Mouse (Mus musculus): Measurements from ENCODE around the gene Il5. TPM values are rescaled to one million over a fixed set of nuclear protein-coding genes. Genes with fewer than 3 reads are reported as not detected.

Il5 gene
- not detected in 2 replicates for total RNA-seq (2012; rRNA removed)

GRCm38 (mm10) chr11:53720715-53721114 is at the start of gene Il5:
Gene Il5 (plus strand): TSS chr11:53720794.
- no peak within 1 kb of the TSS for H3K4me3 ChIP-seq (ENCODE audit: insufficient read depth in 1 of 2, low read depth in 1 of 2, low read length in 2 of 2, poor library complexity in 1 of 2, severe bottlenecking in 1 of 2)
- no peak for DNase-seq (ENCODE audit: low read depth, low spot score)
- in situ Hi-C loops (cut with MboI; ENCODE audit: low sequenced_read_pairs in 2 of 2, unreplicated experiment in 2 of 2) = no loop called here
- H3K27ac ChIP-seq (ENCODE audit: insufficient read depth, low read depth, low read length, poor library complexity, severe bottlenecking) = no peak within 1 kb of the TSS
- TF ChIP-seq MAFK (IDR thresholded peaks at IDR 0.05; ENCODE audit: insufficient read depth, low read depth, low read length) (no peak), ZC3H11A (IDR thresholded peaks at IDR 0.05; ENCODE audit: borderline replicate concordance, low read depth, low read length) (no peak), CHD2 (IDR thresholded peaks at IDR 0.05; ENCODE audit: low read depth, low read length) (no peak), HCFC1 (IDR thresholded peaks at IDR 0.05; ENCODE audit: borderline replicate concordance, insufficient read depth, low read length) (no peak), ZNF384 (IDR thresholded peaks at IDR 0.05; ENCODE audit: low read depth, low read length) (no peak)
- H3K9me3 ChIP-seq (ENCODE audit: control insufficient read depth, insufficient read depth, low read depth, low read length) = no peaks in the 10 kb centered on the region
- H3K4me1 ChIP-seq (ENCODE audit: control insufficient read depth in 2 of 2, insufficient read depth in 2 of 2, low read length in 2 of 2, poor library complexity in 1 of 2) = no peaks in the 10 kb centered on the region
- H3K36me3 ChIP-seq (ENCODE audit: control insufficient read depth, insufficient read depth, low read length, poor library complexity, severe bottlenecking) = no peaks in the 10 kb centered on the region
- no peak within 1 kb of the TSS for H3K9ac ChIP-seq (ENCODE audit: insufficient read depth, low read depth, low read length, poor library complexity, severe bottlenecking)

- Histone ChIP-seq H3K9ac (ENCODE audit: insufficient read depth, low read depth, low read length, poor library complexity, severe bottlenecking) (no peak overlapping the region), H3K36me3 (ENCODE audit: control insufficient read depth, insufficient read depth, low read length, poor library complexity, severe bottlenecking) (peaks cover 20% of the 10 kb centered on the region), H3K4me3 (ENCODE audit: insufficient read depth in 1 of 2, low read depth in 1 of 2, low read length in 2 of 2, poor library complexity in 1 of 2, severe bottlenecking in 1 of 2) (no peak overlapping the region), H3K27ac (ENCODE audit: insufficient read depth, low read depth, low read length, poor library complexity, severe bottlenecking) (no peak overlapping the region), H3K4me1 (ENCODE audit: control insufficient read depth in 2 of 2, insufficient read depth in 2 of 2, low read length in 2 of 2, poor library complexity in 1 of 2) (no peaks in the 10 kb centered on the region), H3K9me3 (ENCODE audit: control insufficient read depth, insufficient read depth, low read depth, low read length) (no peaks in the 10 kb centered on the region)
- TF ChIP-seq ZNF384 (IDR thresholded peaks at IDR 0.05; ENCODE audit: low read depth, low read length) = no peak
- no peak for TF ChIP-seq HCFC1 (IDR thresholded peaks at IDR 0.05; ENCODE audit: borderline replicate concordance, insufficient read depth, low read length)
- no peak for TF ChIP-seq ZC3H11A (IDR thresholded peaks at IDR 0.05; ENCODE audit: borderline replicate concordance, low read depth, low read length)
- TF ChIP-seq MAFK (IDR thresholded peaks at IDR 0.05; ENCODE audit: insufficient read depth, low read depth, low read length) = no peak
- no peak for TF ChIP-seq CHD2 (IDR thresholded peaks at IDR 0.05; ENCODE audit: low read depth, low read length)
- no peak for DNase-seq (ENCODE audit: low read depth, low spot score)
- in situ Hi-C loops (cut with MboI; ENCODE audit: low sequenced_read_pairs in 2 of 2, unreplicated experiment in 2 of 2) = no loop called here
Observed at GRCm38 (mm10) chr11:53671414-53671813, 49.2 kb upstream of the Il5 start.

- in situ Hi-C loops (cut with MboI; ENCODE audit: low sequenced_read_pairs in 2 of 2, unreplicated experiment in 2 of 2) = no loop called here
- no peaks in the 10 kb centered on the region for H3K9me3 ChIP-seq (ENCODE audit: control insufficient read depth, insufficient read depth, low read depth, low read length)
- no peaks in the 10 kb centered on the region for H3K4me1 ChIP-seq (ENCODE audit: control insufficient read depth in 2 of 2, insufficient read depth in 2 of 2, low read length in 2 of 2, poor library complexity in 1 of 2)
- DNase-seq (ENCODE audit: low read depth, low spot score) = no peak
- H3K27ac ChIP-seq (ENCODE audit: insufficient read depth, low read depth, low read length, poor library complexity, severe bottlenecking) = no peak overlapping the region
- TF ChIP-seq CHD2 (IDR thresholded peaks at IDR 0.05; ENCODE audit: low read depth, low read length) (no peak), ZNF384 (IDR thresholded peaks at IDR 0.05; ENCODE audit: low read depth, low read length) (no peak), ZC3H11A (IDR thresholded peaks at IDR 0.05; ENCODE audit: borderline replicate concordance, low read depth, low read length) (no peak), MAFK (IDR thresholded peaks at IDR 0.05; ENCODE audit: insufficient read depth, low read depth, low read length) (no peak), HCFC1 (IDR thresholded peaks at IDR 0.05; ENCODE audit: borderline replicate concordance, insufficient read depth, low read length) (no peak)
- no peak overlapping the region for H3K9ac ChIP-seq (ENCODE audit: insufficient read depth, low read depth, low read length, poor library complexity, severe bottlenecking)
- no peak overlapping the region for H3K4me3 ChIP-seq (ENCODE audit: insufficient read depth in 1 of 2, low read depth in 1 of 2, low read length in 2 of 2, poor library complexity in 1 of 2, severe bottlenecking in 1 of 2)
- H3K36me3 ChIP-seq (ENCODE audit: control insufficient read depth, insufficient read depth, low read length, poor library complexity, severe bottlenecking) = peaks cover 17% of the 10 kb centered on the region
Observed at GRCm38 (mm10) chr11:53680141-53680540, 40.5 kb upstream of the Il5 start.

GRCm38 (mm10) chr11:53681686-53682085 is 38.9 kb upstream of the Il5 start:
- DNase-seq (ENCODE audit: low read depth, low spot score) = no peak
- TF ChIP-seq HCFC1 (IDR thresholded peaks at IDR 0.05; ENCODE audit: borderline replicate concordance, insufficient read depth, low read length) (no peak), MAFK (IDR thresholded peaks at IDR 0.05; ENCODE audit: insufficient read depth, low read depth, low read length) (no peak), CHD2 (IDR thresholded peaks at IDR 0.05; ENCODE audit: low read depth, low read length) (no peak), ZNF384 (IDR thresholded peaks at IDR 0.05; ENCODE audit: low read depth, low read length) (no peak), ZC3H11A (IDR thresholded peaks at IDR 0.05; ENCODE audit: borderline replicate concordance, low read depth, low read length) (no peak)
- no peaks in the 10 kb centered on the region for H3K4me1 ChIP-seq (ENCODE audit: control insufficient read depth in 2 of 2, insufficient read depth in 2 of 2, low read length in 2 of 2, poor library complexity in 1 of 2)
- no peaks in the 10 kb centered on the region for H3K9me3 ChIP-seq (ENCODE audit: control insufficient read depth, insufficient read depth, low read depth, low read length)
- H3K36me3 ChIP-seq (ENCODE audit: control insufficient read depth, insufficient read depth, low read length, poor library complexity, severe bottlenecking) = peaks cover 20% of the 10 kb centered on the region
- no peak overlapping the region for H3K9ac ChIP-seq (ENCODE audit: insufficient read depth, low read depth, low read length, poor library complexity, severe bottlenecking)
- no peak overlapping the region for H3K27ac ChIP-seq (ENCODE audit: insufficient read depth, low read depth, low read length, poor library complexity, severe bottlenecking)
- H3K4me3 ChIP-seq (ENCODE audit: insufficient read depth in 1 of 2, low read depth in 1 of 2, low read length in 2 of 2, poor library complexity in 1 of 2, severe bottlenecking in 1 of 2) = no peak overlapping the region
- in situ Hi-C loops (cut with MboI; ENCODE audit: low sequenced_read_pairs in 2 of 2, unreplicated experiment in 2 of 2) = no loop called here

- H3K4me3 ChIP-seq (ENCODE audit: insufficient read depth in 1 of 2, low read depth in 1 of 2, low read length in 2 of 2, poor library complexity in 1 of 2, severe bottlenecking in 1 of 2) = no peak overlapping the region
- H3K27ac ChIP-seq (ENCODE audit: insufficient read depth, low read depth, low read length, poor library complexity, severe bottlenecking) = no peak overlapping the region
- no peaks in the 10 kb centered on the region for H3K4me1 ChIP-seq (ENCODE audit: control insufficient read depth in 2 of 2, insufficient read depth in 2 of 2, low read length in 2 of 2, poor library complexity in 1 of 2)
- in situ Hi-C loops (cut with MboI; ENCODE audit: low sequenced_read_pairs in 2 of 2, unreplicated experiment in 2 of 2) = no loop called here
- no peak overlapping the region for H3K9ac ChIP-seq (ENCODE audit: insufficient read depth, low read depth, low read length, poor library complexity, severe bottlenecking)
- TF ChIP-seq MAFK (IDR thresholded peaks at IDR 0.05; ENCODE audit: insufficient read depth, low read depth, low read length) (no peak), ZC3H11A (IDR thresholded peaks at IDR 0.05; ENCODE audit: borderline replicate concordance, low read depth, low read length) (no peak), ZNF384 (IDR thresholded peaks at IDR 0.05; ENCODE audit: low read depth, low read length) (no peak), CHD2 (IDR thresholded peaks at IDR 0.05; ENCODE audit: low read depth, low read length) (no peak), HCFC1 (IDR thresholded peaks at IDR 0.05; ENCODE audit: borderline replicate concordance, insufficient read depth, low read length) (no peak)
- H3K36me3 ChIP-seq (ENCODE audit: control insufficient read depth, insufficient read depth, low read length, poor library complexity, severe bottlenecking) = peaks cover 17% of the 10 kb centered on the region
- no peaks in the 10 kb centered on the region for H3K9me3 ChIP-seq (ENCODE audit: control insufficient read depth, insufficient read depth, low read depth, low read length)
- DNase-seq (ENCODE audit: low read depth, low spot score) = no peak
Observed at GRCm38 (mm10) chr11:53682170-53682569, 38.4 kb upstream of the Il5 start.
